Mouse (Mus musculus) MEL (cell line): ENCODE measurements around the gene D230025D16Rik. TPM values are rescaled to one million over a fixed set of nuclear protein-coding genes. Genes with fewer than 3 reads are reported as not detected.

Experiments
- DNase-seq: peaks from one replicate; pipeline ENCODE4 v3.0.0; 2011; ENCODE audit warnings: low read depth, low spot score
- H3K27ac ChIP-seq: 2 replicates; pipeline ENCODE4 v1.5.1; 2012; ENCODE audit warnings: low read depth, mild to moderate bottlenecking, control low read depth, low read length, moderate library complexity; ENCODE audit not compliant: control insufficient read depth
- H3K27me3 ChIP-seq, 2 experiments: fragments of 150-350 bp in 1 of 2; sonication (generic) in 1 of 2; 2 replicates each; pipeline ENCODE4 v1.6.1; 2012; ENCODE audit warnings: low read length in 2 of 2, mild to moderate bottlenecking in 2 of 2, improper control_type of control experiment in 1 of 2, moderate library complexity in 1 of 2; ENCODE audit not compliant: insufficient read depth in 2 of 2, control insufficient read depth in 1 of 2
- H3K36me3 ChIP-seq, 2 experiments: 2 replicates each; pipeline ENCODE4 v1.6.1; 2012 to 2014; ENCODE audit warnings: low read length in 2 of 2, improper control_type of control experiment in 1 of 2, inconsistent platforms in 1 of 2, mild to moderate bottlenecking in 1 of 2; ENCODE audit not compliant: insufficient read depth in 2 of 2, control insufficient read depth in 1 of 2
- H3K4me1 ChIP-seq, 2 experiments: fragments of 150-350 bp in 1 of 2; sonication (generic) in 1 of 2; 2 replicates each; pipeline ENCODE4 v1.6.1; 2012; ENCODE audit warnings: low read length in 2 of 2, improper control_type of control experiment in 1 of 2, mild to moderate bottlenecking in 1 of 2; ENCODE audit not compliant: insufficient read depth in 2 of 2, control insufficient read depth in 1 of 2
- H3K4me3 ChIP-seq, 2 experiments: fragments of 150-350 bp in 1 of 2; sonication (generic) in 1 of 2; 2 replicates each; pipeline ENCODE4 v1.5.1; 2012; ENCODE audit warnings: low read depth in 2 of 2, low read length in 2 of 2, mild to moderate bottlenecking in 2 of 2, moderate library complexity in 2 of 2, control low read depth in 1 of 2, improper control_type of control experiment in 1 of 2; ENCODE audit not compliant: control insufficient read depth in 1 of 2, insufficient read depth in 1 of 2
- H3K79me2 ChIP-seq: 2 replicates; pipeline ENCODE4 v1.6.1; 2012; ENCODE audit warnings: mild to moderate bottlenecking, low read length, moderate library complexity; ENCODE audit not compliant: control insufficient read depth, poor library complexity, insufficient read depth
- H3K9ac ChIP-seq: 2 replicates; pipeline ENCODE4 v1.6.1; 2012; ENCODE audit warnings: low read depth, mild to moderate bottlenecking, control low read depth, low read length, moderate library complexity; ENCODE audit not compliant: control insufficient read depth, poor library complexity, severe bottlenecking
- H3K9me3 ChIP-seq: fragments of 150-350 bp; sonication (generic); replicated peaks from 2 replicates; pipeline ENCODE4 v1.6.1; 2012; ENCODE audit warnings: mild to moderate bottlenecking, low read length, improper control_type of control experiment, moderate library complexity; ENCODE audit not compliant: insufficient read depth
- BHLHE40 ChIP-seq: IDR thresholded peaks from 2 replicates; pipeline ENCODE4 v1.6.1; 2012; ENCODE audit warnings: low read depth, mild to moderate bottlenecking, inconsistent platforms, low read length, improper control_type of control experiment, borderline replicate concordance
- CHD2 ChIP-seq: IDR thresholded peaks from 2 replicates; pipeline ENCODE4 v1.6.1; 2011; ENCODE audit warnings: low read length, improper control_type of control experiment
- CTCF ChIP-seq, 3 experiments: IDR thresholded peaks in 2 of 3; conservative IDR thresholded peaks in 1 of 3; 2 replicates each; pipeline ENCODE4 v1.5.1; 2011 to 2012; ENCODE audit warnings: low read length in 3 of 3, low read depth in 2 of 3, mild to moderate bottlenecking in 2 of 3, improper control_type of control experiment in 1 of 3, inconsistent platforms in 1 of 3, mixed read lengths in 1 of 3, moderate library complexity in 1 of 3; ENCODE audit not compliant: control insufficient read depth in 1 of 3, insufficient read depth in 1 of 3, poor library complexity in 1 of 3, severe bottlenecking in 1 of 3
- EP300 ChIP-seq, 2 experiments: IDR thresholded peaks; 2 replicates each; pipeline ENCODE4 v1.6.1; 2011; ENCODE audit warnings: improper control_type of control experiment in 2 of 2, low read length in 2 of 2, low read depth in 1 of 2, mild to moderate bottlenecking in 1 of 2
- ETS1 ChIP-seq: IDR thresholded peaks from 2 replicates; pipeline ENCODE4 v1.6.1; 2012; ENCODE audit warnings: low read depth, mild to moderate bottlenecking, inconsistent platforms, low read length, improper control_type of control experiment, moderate library complexity
- GABPA ChIP-seq: IDR thresholded peaks from 2 replicates; pipeline ENCODE4 v1.6.1; 2012; ENCODE audit warnings: low read depth, mild to moderate bottlenecking, inconsistent platforms, low read length, improper control_type of control experiment, moderate library complexity
- HCFC1 ChIP-seq: IDR thresholded peaks from 2 replicates; pipeline ENCODE4 v1.6.1; 2012; ENCODE audit warnings: low read depth, mild to moderate bottlenecking, inconsistent platforms, low read length, improper control_type of control experiment, moderate library complexity
- JUND ChIP-seq: IDR thresholded peaks from 2 replicates; pipeline ENCODE4 v1.6.1; 2011; ENCODE audit warnings: low read depth, mild to moderate bottlenecking, improper control_type of control experiment, low read length
- MAX ChIP-seq: IDR thresholded peaks from 2 replicates; pipeline ENCODE4 v1.6.1; 2011; ENCODE audit warnings: low read length, improper control_type of control experiment
- MAZ ChIP-seq: IDR thresholded peaks from 2 replicates; pipeline ENCODE4 v1.6.1; 2012; ENCODE audit warnings: low read depth, mild to moderate bottlenecking, inconsistent platforms, low read length, improper control_type of control experiment
- MXI1 ChIP-seq: IDR thresholded peaks from 2 replicates; pipeline ENCODE4 v1.6.1; 2011; ENCODE audit warnings: mild to moderate bottlenecking, low read depth, low read length, improper control_type of control experiment
- NRF1 ChIP-seq: IDR thresholded peaks from 2 replicates; pipeline ENCODE4 v1.6.1; 2014; ENCODE audit warnings: low read depth, mild to moderate bottlenecking, inconsistent platforms, low read length, improper control_type of control experiment, moderate library complexity; ENCODE audit not compliant: poor library complexity, insufficient read depth, severe bottlenecking
- SIN3A ChIP-seq: IDR thresholded peaks from 2 replicates; pipeline ENCODE4 v1.6.1; 2012; ENCODE audit warnings: low read length, improper control_type of control experiment, inconsistent platforms
- SMC3 ChIP-seq: IDR thresholded peaks from 2 replicates; pipeline ENCODE4 v1.6.1; 2011; ENCODE audit warnings: low read depth, low read length, improper control_type of control experiment
- TAL1 ChIP-seq: IDR thresholded peaks from 2 replicates; pipeline ENCODE4 v1.6.1; 2012; ENCODE audit warnings: mild to moderate bottlenecking, inconsistent platforms, low read length, moderate library complexity, mixed read lengths
- UBTF ChIP-seq: IDR thresholded peaks from 2 replicates; pipeline ENCODE4 v1.6.1; 2012; ENCODE audit warnings: low read depth, mild to moderate bottlenecking, inconsistent platforms, low read length, improper control_type of control experiment, moderate library complexity, borderline replicate concordance; ENCODE audit not compliant: insufficient read depth
- USF1 ChIP-seq: IDR thresholded peaks from 2 replicates; pipeline ENCODE4 v1.6.1; 2014; ENCODE audit warnings: low read depth, mild to moderate bottlenecking, inconsistent platforms, low read length, improper control_type of control experiment, moderate library complexity
- USF2 ChIP-seq, 2 experiments: IDR thresholded peaks; 2 replicates each; pipeline ENCODE4 v1.6.1; 2011 to 2012; ENCODE audit warnings: improper control_type of control experiment in 2 of 2, low read length in 2 of 2, borderline replicate concordance in 1 of 2, inconsistent platforms in 1 of 2, low read depth in 1 of 2, mild to moderate bottlenecking in 1 of 2; ENCODE audit not compliant: insufficient read depth in 1 of 2
- ZC3H11A ChIP-seq: IDR thresholded peaks from 2 replicates; pipeline ENCODE4 v1.6.1; 2012; ENCODE audit warnings: low read depth, mild to moderate bottlenecking, inconsistent platforms, low read length, improper control_type of control experiment
- ZKSCAN1 ChIP-seq: IDR thresholded peaks from 2 replicates; pipeline ENCODE4 v1.6.1; 2012; ENCODE audit warnings: low read depth, mild to moderate bottlenecking, inconsistent platforms, low read length, improper control_type of control experiment, moderate library complexity
- ZMIZ1 ChIP-seq: IDR thresholded peaks from 2 replicates; pipeline ENCODE4 v1.6.1; 2012; ENCODE audit warnings: low read depth, mild to moderate bottlenecking, inconsistent platforms, low read length, improper control_type of control experiment, moderate library complexity
- ZNF384 ChIP-seq: IDR thresholded peaks from 2 replicates; pipeline ENCODE4 v1.6.1; 2012; ENCODE audit warnings: low read depth, mild to moderate bottlenecking, inconsistent platforms, low read length, improper control_type of control experiment
- polyA plus RNA-seq, 2 experiments: library from polyadenylated mRNA; stranded (reverse) in 1 of 2; unstranded in 1 of 2; fragments of >175 nt in 1 of 2; fragments of >200 nt in 1 of 2; gene quantifications; 2 replicates each; pipeline versions ENCODE4 v1.2.1 to v1.2.4; 2012; ENCODE audit warnings: low replicate concordance in 2 of 2, low read depth in 1 of 2; ENCODE audit not compliant: insufficient read length in 2 of 2, insufficient read depth in 1 of 2, missing spikeins in 1 of 2
- total RNA-seq: library from RNA; depleted of rRNA; stranded (reverse); fragments of 300-350 nt; gene quantifications from 2 replicates; pipeline ENCODE4 v1.2.3, GENCODE M21; 2012

The D230025D16Rik gene
- total and polyA plus RNA-seq, 3 experiments = 18.3 to 22.4 TPM; not detected in 1

GRCm38 (mm10) chr8:105254152-105254965, 29.4 kb downstream of the D230025D16Rik start (continued):
- TF ChIP-seq GABPA (no peak), TAL1 (no peak), CTCF (IDR thresholded peaks at IDR 0.05 in 2 of 3, conservative IDR thresholded peaks at IDR 0.05 in 1 of 3; ENCODE audit: control insufficient read depth in 1 of 3, insufficient read depth in 1 of 3, low read depth in 2 of 3, low read length in 3 of 3, poor library complexity in 1 of 3, severe bottlenecking in 1 of 3) (peak; percentile 63 to 90 (median 89)), BHLHE40 (peak; percentile 73; the same call in 1 of the 2 replicates)

GRCm38 (mm10) chr8:105254966-105255350, 30.0 kb downstream of the D230025D16Rik start, which contains the start of gene B3gnt9:
TSS of gene B3gnt9 (minus strand) at chr8:105255153.
- Histone ChIP-seq H3K36me3 (peaks cover 0 to 13% of the 10 kb centered on the region in 2 experiments; a peak in 3 of 4 replicates), H3K4me3 (peak within 1 kb of the TSS; percentile 55 to 63), H3K27me3 (no peaks in the 10 kb centered on the region), H3K9ac (peak within 1 kb of the TSS; percentile 82), H3K79me2 (no peaks in the 10 kb centered on the region; the same call in 1 of the 2 replicates), H3K4me1 (peaks cover 2 to 14% of the 10 kb centered on the region in 2 experiments; a peak in 3 of 4 replicates), H3K9me3 (no peaks in the 10 kb centered on the region), H3K27ac (peak within 1 kb of the TSS; percentile 63)
- peak; percentile 84 for DNase-seq
- TF ChIP-seq CHD2 (no peak), USF1 (peak; percentile 94), ETS1 (peak; percentile 70; the same call in 1 of the 2 replicates), ZNF384 (no peak), SMC3 (no peak), JUND (no peak), HCFC1 (no peak), ZMIZ1 (no peak), NRF1 (no peak), EP300 (IDR thresholded peaks at IDR 0.05; ENCODE audit: low read depth in 1 of 2, low read length in 2 of 2) (no peak), USF2 (IDR thresholded peaks at IDR 0.05; ENCODE audit: borderline replicate concordance in 1 of 2, insufficient read depth in 1 of 2, low read depth in 1 of 2, low read length in 2 of 2) (peak; percentile 31 to 64; a peak in 2 of 4 replicates), UBTF (no peak), SIN3A (peak; percentile 68; the same call in 1 of the 2 replicates), BHLHE40 (no peak; the same call in 1 of the 2 replicates), MAZ (no peak; the same call in 1 of the 2 replicates), MXI1 (peak; percentile 71; the same call in 1 of the 2 replicates), ZC3H11A (no peak), MAX (peak; percentile 79), ZKSCAN1 (no peak)
